Mouse (Mus musculus) neural tube, embryonic 15.5 days (tissue): ENCODE measurements around the gene Olfr292. TPM values are rescaled to one million over a fixed set of nuclear protein-coding genes. Genes with fewer than 3 reads are reported as not detected.

Experiments used
- ATAC-seq: fragments of 200-750 bp; cut with Nextera tagmentation; 2 replicates; pipeline ENCODE4 v1.8.0; 2017; ENCODE audit warnings: mild to moderate bottlenecking, moderate TSS enrichment, moderate library complexity; ENCODE audit not compliant: low FRiP score
- H3K27ac ChIP-seq: fragments of 300-500 bp; sonication (generic); replicated peaks from 2 replicates; pipeline ENCODE4 v1.5.1; 2015; ENCODE audit warnings: mild to moderate bottlenecking, inconsistent platforms
- H3K27me3 ChIP-seq: fragments of 300-500 bp; sonication (generic); replicated peaks from 2 replicates; pipeline ENCODE4 v1.6.1; 2015; ENCODE audit warnings: inconsistent platforms
- H3K36me3 ChIP-seq: fragments of 300-500 bp; sonication (generic); 2 replicates; pipeline ENCODE4 v1.6.1; 2015; ENCODE audit warnings: inconsistent platforms
- H3K4me1 ChIP-seq: fragments of 300-500 bp; sonication (generic); 2 replicates; pipeline ENCODE4 v1.6.1; 2015; ENCODE audit warnings: inconsistent platforms
- H3K4me2 ChIP-seq: fragments of 300-500 bp; sonication (generic); 2 replicates; pipeline ENCODE4 v1.6.1; 2015; ENCODE audit warnings: inconsistent platforms, mild to moderate bottlenecking, moderate library complexity
- H3K4me3 ChIP-seq: fragments of 300-500 bp; sonication (generic); replicated peaks from 2 replicates; pipeline ENCODE4 v1.5.1; 2015; ENCODE audit warnings: mild to moderate bottlenecking, inconsistent platforms
- H3K9ac ChIP-seq: fragments of 300-500 bp; sonication (generic); replicated peaks from 2 replicates; pipeline ENCODE4 v1.6.1; 2015; ENCODE audit warnings: mild to moderate bottlenecking, inconsistent platforms
- H3K9me3 ChIP-seq: fragments of 300-500 bp; sonication (generic); replicated peaks from 2 replicates; pipeline ENCODE4 v1.6.1; 2016; ENCODE audit warnings: inconsistent platforms
- WGBS: fragments of 180-500 bp; shearing (Covaris S2); methylation state at CpG from one replicate; pipeline ENCODE4 v1.1.7; 2015; ENCODE audit warnings: mixed read lengths; 5-methylcytosine and 5-hydroxymethylcytosine counted together
- polyA plus RNA-seq: library from polyadenylated mRNA; unstranded; fragments of >200 nt; fragmentation: Nextera tagmentation; extraction: Ambion mirVana; gene quantifications from 2 replicates; pipeline ENCODE4 v1.2.1, GENCODE M21; 2015

Olfr292 gene
- not detected in 2 replicates for polyA plus RNA-seq

DNA sequence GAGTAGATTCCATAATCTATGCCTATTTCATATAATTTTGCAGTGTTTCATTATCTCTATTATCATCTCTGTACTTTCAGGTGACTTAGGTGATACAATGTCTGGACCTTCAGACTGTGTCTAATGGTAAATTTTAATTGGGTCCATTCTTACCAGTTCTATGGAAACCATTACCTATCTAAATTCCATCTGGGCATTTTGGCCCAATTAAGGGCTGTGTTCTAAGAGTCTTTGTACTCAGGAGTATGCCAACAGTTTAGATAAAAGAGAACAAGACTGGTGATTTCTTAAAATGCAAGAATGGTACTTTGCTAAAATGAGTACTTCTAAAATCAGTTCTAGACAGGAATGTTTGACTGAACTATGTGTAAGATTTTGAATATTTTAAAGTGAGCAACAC, at the start of gene Olfr292:
Gene Olfr292, plus strand, starts transcription at position 301 of the 400 bp plus-strand sequence.
- Histone ChIP-seq H3K4me1 (no peaks in the 10 kb centered on the region), H3K27ac (no peak within 1 kb of the TSS), H3K4me3 (no peak within 1 kb of the TSS), H3K9ac (no peak within 1 kb of the TSS), H3K9me3 (no peaks in the 10 kb centered on the region), H3K36me3 (no peaks in the 10 kb centered on the region), H3K27me3 (no peaks in the 10 kb centered on the region), H3K4me2 (no peak within 1 kb of the TSS)
- no peak for ATAC-seq

DNA sequence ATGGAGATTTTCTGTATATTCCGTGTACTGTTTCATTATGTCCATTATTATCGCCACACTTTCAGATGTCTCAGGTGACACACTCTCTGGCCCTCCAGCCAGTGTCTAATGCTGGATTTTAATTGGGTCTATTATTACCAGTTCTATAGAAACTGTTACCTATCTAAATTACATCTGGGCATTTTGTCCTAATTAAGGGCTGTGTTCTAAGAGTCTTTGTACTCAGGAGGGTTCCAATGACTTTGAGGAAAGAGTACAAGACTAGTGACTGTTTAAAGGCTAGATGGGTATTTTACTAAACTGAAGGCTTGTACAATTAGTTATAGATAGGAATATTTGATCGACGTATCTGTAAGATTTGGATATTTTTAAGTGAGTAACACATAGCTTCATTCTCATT, 39.4 kb upstream of the Olfr292 start, which contains the start of gene Olfr293:
Gene Olfr293, plus strand, starts transcription at position 301 of the 400 bp plus-strand sequence.
- Histone ChIP-seq H3K9ac (no peak within 1 kb of the TSS), H3K4me1 (no peaks in the 10 kb centered on the region), H3K4me2 (no peak within 1 kb of the TSS), H3K27me3 (no peaks in the 10 kb centered on the region), H3K27ac (no peak within 1 kb of the TSS), H3K9me3 (no peaks in the 10 kb centered on the region), H3K4me3 (no peak within 1 kb of the TSS), H3K36me3 (no peaks in the 10 kb centered on the region)
- WGBS, result 93% methylated on average over 4 of the region's 4 CpGs
- ATAC-seq, result no peak

- Histone ChIP-seq H3K4me3 (no peak overlapping the region), H3K27me3 (no peaks in the 10 kb centered on the region), H3K4me1 (no peaks in the 10 kb centered on the region), H3K9ac (no peak overlapping the region), H3K36me3 (no peaks in the 10 kb centered on the region), H3K9me3 (no peaks in the 10 kb centered on the region), H3K4me2 (no peak overlapping the region), H3K27ac (no peak overlapping the region)
- ATAC-seq, result no peak
Measured at GRCm38 (mm10) chr7:86725013-86725412, 36.9 kb downstream of the Olfr292 start.

Other genes starting within 250 kb of the Olfr292 start
- gene Olfr299, start 228.4 kb upstream of the Olfr292 start, polyA plus RNA-seq, result not detected in 2 replicates
- not detected in 2 replicates for gene Olfr298, start 195.8 kb upstream of the Olfr292 start, polyA plus RNA-seq
- not detected in 2 replicates for gene Olfr297, start 168.4 kb upstream of the Olfr292 start, polyA plus RNA-seq
- not detected in 2 replicates for gene Olfr295, start 104.5 kb upstream of the Olfr292 start, polyA plus RNA-seq
- gene Olfr294, start 71.7 kb upstream of the Olfr292 start, polyA plus RNA-seq, result not detected in 2 replicates
- not detected in 2 replicates for gene Olfr293, start 39.3 kb upstream of the Olfr292 start, polyA plus RNA-seq
- gene Folh1, start 87.6 kb downstream of the Olfr292 start, polyA plus RNA-seq, result 1.4 and 1.5 TPM in 2 replicates
- gene Vmn2r77, start 106.7 kb downstream of the Olfr292 start, polyA plus RNA-seq, result not detected in 2 replicates
- gene Vmn2r78, start 226.8 kb downstream of the Olfr292 start, polyA plus RNA-seq, result not detected in 2 replicates